Mouse (Mus musculus): ENCODE results near the gene Itgb5. TPM values are rescaled to one million over a fixed set of nuclear protein-coding genes. Genes with fewer than 3 reads are reported as not detected.

The Itgb5 gene
- polyA plus RNA-seq, 1 experiment from 2014 or later, result 26.0 TPM

- no peak overlapping the region for H3K27ac ChIP-seq (replicated peaks)
- H3K27me3 ChIP-seq (ENCODE audit: control insufficient read depth, insufficient read depth, low read length), result no peaks in the 10 kb centered on the region
- no peak overlapping the region for H3K4me3 ChIP-seq (ENCODE audit: low read depth, low read length)
- no peak for ATAC-seq (ENCODE audit: low FRiP score, low TSS enrichment)
- no peak overlapping the region for H3K9ac ChIP-seq (ENCODE audit: low read length)
- no peaks in the 10 kb centered on the region for H3K4me1 ChIP-seq (replicated peaks; ENCODE audit: control insufficient read depth, insufficient read depth)
- H3K9me3 ChIP-seq (ENCODE audit: control insufficient read depth, low read length), result no peaks in the 10 kb centered on the region
- 72% methylated on average over 4 of the region's 4 CpGs for WGBS
- H3K36me3 ChIP-seq (ENCODE audit: control insufficient read depth, insufficient read depth, low read length), result no peaks in the 10 kb centered on the region
- H3K4me2 ChIP-seq (replicated peaks; ENCODE audit: low read depth), result no peak overlapping the region
- no peak for DNase-seq (ENCODE audit: low spot score)
- TF ChIP-seq CTCF (IDR thresholded peaks at IDR 0.05; ENCODE audit: low read depth), result no peak
Measured at GRCm38 (mm10) chr16:33862406-33862805, 32.9 kb downstream of the Itgb5 start.

- Histone ChIP-seq H3K9me3 (ENCODE audit: control insufficient read depth, low read length) (no peaks in the 10 kb centered on the region), H3K4me2 (replicated peaks; ENCODE audit: low read depth) (no peak overlapping the region), H3K27ac (replicated peaks) (no peak overlapping the region), H3K27me3 (ENCODE audit: control insufficient read depth, insufficient read depth, low read length) (no peaks in the 10 kb centered on the region), H3K4me1 (replicated peaks; ENCODE audit: control insufficient read depth, insufficient read depth) (no peaks in the 10 kb centered on the region), H3K9ac (ENCODE audit: low read length) (no peak overlapping the region), H3K4me3 (ENCODE audit: low read depth, low read length) (no peak overlapping the region), H3K36me3 (ENCODE audit: control insufficient read depth, insufficient read depth, low read length) (no peaks in the 10 kb centered on the region)
- TF ChIP-seq CTCF (IDR thresholded peaks at IDR 0.05; ENCODE audit: low read depth), result no peak
- no peak for TF ChIP-seq EP300 (optimal IDR thresholded peaks at IDR 0.05)
- DNase-seq (ENCODE audit: low spot score), result no peak
- WGBS, result 80% methylated on average over 5 of the region's 5 CpGs
- no peak for ATAC-seq (ENCODE audit: low FRiP score, low TSS enrichment)
Measured at GRCm38 (mm10) chr16:33863208-33863751, 33.8 kb downstream of the Itgb5 start.

- Histone ChIP-seq H3K4me2 (replicated peaks; ENCODE audit: low read depth) (no peak overlapping the region), H3K9ac (ENCODE audit: low read length) (no peak overlapping the region), H3K27me3 (ENCODE audit: control insufficient read depth, insufficient read depth, low read length) (no peaks in the 10 kb centered on the region), H3K36me3 (ENCODE audit: control insufficient read depth, insufficient read depth, low read length) (no peaks in the 10 kb centered on the region), H3K27ac (replicated peaks) (peak overlapping the region; percentile 45; the same call in 1 of the 2 replicates), H3K4me3 (ENCODE audit: low read depth, low read length) (no peak overlapping the region), H3K9me3 (ENCODE audit: control insufficient read depth, low read length) (no peaks in the 10 kb centered on the region), H3K4me1 (replicated peaks; ENCODE audit: control insufficient read depth, insufficient read depth) (peaks cover 4% of the 10 kb centered on the region; the same call in 1 of the 2 replicates)
- ATAC-seq (ENCODE audit: low FRiP score, low TSS enrichment) (no peak), DNase-seq (ENCODE audit: low spot score) (no peak)
- no peak for TF ChIP-seq CTCF (IDR thresholded peaks at IDR 0.05; ENCODE audit: low read depth)
- TF ChIP-seq EP300 (optimal IDR thresholded peaks at IDR 0.05), result no peak
- WGBS, result 35% methylated on average over 3 of the region's 3 CpGs
Measured at GRCm38 (mm10) chr16:33870224-33870785, 40.8 kb downstream of the Itgb5 start.

GRCm38 (mm10) chr16:33870988-33871758, 41.7 kb downstream of the Itgb5 start:
- Histone ChIP-seq H3K4me1 (replicated peaks; ENCODE audit: control insufficient read depth, insufficient read depth) (peaks cover 4% of the 10 kb centered on the region), H3K4me3 (ENCODE audit: low read depth, low read length) (no peak overlapping the region), H3K9me3 (ENCODE audit: control insufficient read depth, low read length) (no peaks in the 10 kb centered on the region), H3K9ac (ENCODE audit: low read length) (no peak overlapping the region), H3K27me3 (ENCODE audit: control insufficient read depth, insufficient read depth, low read length) (no peaks in the 10 kb centered on the region), H3K27ac (replicated peaks) (peak overlapping the region; percentile 79), H3K36me3 (ENCODE audit: control insufficient read depth, insufficient read depth, low read length) (no peaks in the 10 kb centered on the region), H3K4me2 (replicated peaks; ENCODE audit: low read depth) (no peak overlapping the region)
- TF ChIP-seq EP300 (optimal IDR thresholded peaks at IDR 0.05) (no peak), CTCF (IDR thresholded peaks at IDR 0.05; ENCODE audit: low read depth) (no peak)
- DNase-seq (ENCODE audit: low spot score) (no peak), ATAC-seq (ENCODE audit: low FRiP score, low TSS enrichment) (no peak)
- WGBS, result 54% methylated on average over 13 of the region's 13 CpGs

GRCm38 (mm10) chr16:33871865-33872443, 42.5 kb downstream of the Itgb5 start:
- ATAC-seq (ENCODE audit: low FRiP score, low TSS enrichment), result peak; percentile 75
- 0 out of 2 replicates have a peak overlapping the region, but pooled peaks have one; percentile 13 for H3K9ac ChIP-seq (ENCODE audit: low read length)
- H3K4me1 ChIP-seq (replicated peaks; ENCODE audit: control insufficient read depth, insufficient read depth), result peaks cover 4% of the 10 kb centered on the region
- H3K27ac ChIP-seq (replicated peaks), result peak overlapping the region; percentile 79
- TF ChIP-seq EP300 (optimal IDR thresholded peaks at IDR 0.05) (no peak), CTCF (IDR thresholded peaks at IDR 0.05; ENCODE audit: low read depth) (no peak)
- 40% methylated on average over 14 of the region's 14 CpGs for WGBS
- H3K27me3 ChIP-seq (ENCODE audit: control insufficient read depth, insufficient read depth, low read length), result no peaks in the 10 kb centered on the region
- H3K4me2 ChIP-seq (replicated peaks; ENCODE audit: low read depth), result peak overlapping the region; percentile 23; the same call in 1 of the 2 replicates
- no peak overlapping the region for H3K4me3 ChIP-seq (ENCODE audit: low read depth, low read length)
- no peaks in the 10 kb centered on the region for H3K36me3 ChIP-seq (ENCODE audit: control insufficient read depth, insufficient read depth, low read length)
- DNase-seq (ENCODE audit: low spot score), result peak; percentile 56
- H3K9me3 ChIP-seq (ENCODE audit: control insufficient read depth, low read length), result no peaks in the 10 kb centered on the region
